Mouse (Mus musculus) liver, adult 2 months (tissue): Measurements from ENCODE around the gene Eci1. TPM values are rescaled to one million over a fixed set of nuclear protein-coding genes. Genes with fewer than 3 reads are reported as not detected.
A peak's percentile ranks its signal among the peaks of the same experiment; 100 is the strongest.

Experiments used
- DNase-seq: peaks from one replicate; pipeline ENCODE4 v3.0.0-alpha.2; 2011; ENCODE audit warnings: low read depth, low spot score; ENCODE audit errors: extremely low read depth
- H3K27ac ChIP-seq: fragments of 200-500 bp; replicated peaks from 2 replicates; pipeline ENCODE4 v1.5.1; 2012; ENCODE audit warnings: low read depth, mild to moderate bottlenecking, control low read depth, inconsistent platforms, low read length; ENCODE audit not compliant: insufficient read depth
- H3K27me3 ChIP-seq: fragments of 200-500 bp; 2 replicates; pipeline ENCODE4 v1.6.1; 2012; ENCODE audit warnings: mild to moderate bottlenecking, moderate library complexity, low read length, inconsistent platforms; ENCODE audit not compliant: control insufficient read depth, insufficient read depth
- H3K36me3 ChIP-seq: fragments of 200-500 bp; 2 replicates; pipeline ENCODE4 v1.6.1; 2012; ENCODE audit warnings: low read length, inconsistent platforms; ENCODE audit not compliant: control insufficient read depth, insufficient read depth
- H3K4me1 ChIP-seq: fragments of 200-500 bp; 2 replicates; pipeline ENCODE4 v1.6.1; 2011; ENCODE audit warnings: low read length; ENCODE audit not compliant: control insufficient read depth, insufficient read depth
- H3K4me3 ChIP-seq: fragments of 200-500 bp; 2 replicates; pipeline ENCODE4 v1.5.1; 2011; ENCODE audit warnings: low read depth, mild to moderate bottlenecking, control low read depth, low read length, moderate library complexity; ENCODE audit not compliant: insufficient read depth
- H3K79me2 ChIP-seq: fragments of 200-500 bp; 2 replicates; pipeline ENCODE4 v1.6.1; 2012; ENCODE audit warnings: inconsistent platforms, mild to moderate bottlenecking, low read length, moderate library complexity; ENCODE audit not compliant: control insufficient read depth, insufficient read depth
- H3K9ac ChIP-seq: fragments of 200-500 bp; 2 replicates; pipeline ENCODE4 v1.6.1; 2012; ENCODE audit warnings: low read depth, mild to moderate bottlenecking, control low read depth, inconsistent platforms, low read length
- CTCF ChIP-seq: fragments of 200-500 bp; IDR thresholded peaks from 2 replicates; pipeline ENCODE4 v1.5.1; 2011; ENCODE audit warnings: low read depth, low read length, control low read depth
- POLR2A ChIP-seq: fragments of 200-500 bp; IDR thresholded peaks from 2 replicates; pipeline ENCODE4 v1.6.1; 2011; ENCODE audit warnings: low read length, control low read depth; ENCODE audit not compliant: insufficient read depth; ENCODE audit errors: extremely low read depth
- WGBS: fragments of 180-500 bp; shearing (Covaris S2); methylation state at CpG from one replicate; pipeline ENCODE4 v1.1.7; 2018; 5-methylcytosine and 5-hydroxymethylcytosine counted together
- polyA plus RNA-seq: library from polyadenylated mRNA; depleted of rRNA; stranded (reverse); fragments of >200 nt; gene quantifications from 2 replicates; pipeline ENCODE4 v1.2.3, GENCODE M21; 2012; rRNA removed
- total RNA-seq: library from RNA; depleted of rRNA; stranded (reverse); fragments of >200 nt; gene quantifications from 2 replicates; pipeline ENCODE4 v1.2.3, GENCODE M21; 2014; rRNA removed

Eci1 gene
- total RNA-seq = 176 and 218 TPM in 2 replicates
- 249 and 286 TPM in 2 replicates for polyA plus RNA-seq

GRCm38 (mm10) chr17:24426471-24427169, at the start of gene Eci1:
Eci1 (plus strand) TSS chr17:24426641.
- WGBS = 1% methylated on average over 48 of the region's 48 CpGs
- Histone ChIP-seq H3K27me3 (no peaks in the 10 kb centered on the region), H3K36me3 (peaks cover 28% of the 10 kb centered on the region), H3K4me1 (peaks cover 6% of the 10 kb centered on the region), H3K27ac (peak within 1 kb of the TSS; percentile 85), H3K79me2 (peaks cover 13% of the 10 kb centered on the region; the same call in 1 of the 2 replicates), H3K9ac (peak within 1 kb of the TSS; percentile 93), H3K4me3 (peak within 1 kb of the TSS; percentile 69)
- DNase-seq = peak; percentile 98
- TF ChIP-seq CTCF (no peak), POLR2A (peak; percentile 94)

DNA sequence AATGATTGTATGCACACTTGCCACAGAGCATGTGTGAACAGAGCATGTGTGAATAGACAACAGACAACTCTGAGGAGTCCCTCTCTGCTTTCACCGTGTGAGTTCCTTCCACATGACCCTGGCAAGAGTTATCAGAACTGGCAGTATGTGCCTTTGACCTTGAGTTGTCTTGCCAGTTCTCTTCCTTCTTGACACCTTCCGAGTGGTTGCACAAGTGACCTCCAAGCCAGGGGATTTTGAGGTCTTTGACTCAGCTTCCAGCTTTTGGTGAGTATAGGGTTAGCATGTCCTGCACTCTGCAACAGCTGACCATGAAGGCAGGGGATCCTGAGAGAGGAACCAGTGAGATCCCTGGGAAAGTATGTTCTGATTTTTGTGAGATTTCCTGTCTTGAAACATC, 47.9 kb upstream of the Eci1 start:
- peaks cover 9% of the 10 kb centered on the region for H3K4me1 ChIP-seq
- 65% methylated on average over 2 of the region's 2 CpGs for WGBS
- TF ChIP-seq POLR2A (no peak), CTCF (no peak)
- H3K27ac ChIP-seq = no peak overlapping the region
- H3K79me2 ChIP-seq = no peaks in the 10 kb centered on the region
- no peaks in the 10 kb centered on the region for H3K27me3 ChIP-seq
- H3K9ac ChIP-seq = no peak overlapping the region
- DNase-seq = no peak
- H3K4me3 ChIP-seq = no peak overlapping the region
- peaks cover 36% of the 10 kb centered on the region for H3K36me3 ChIP-seq

- no peaks in the 10 kb centered on the region for H3K4me1 ChIP-seq
- H3K27ac ChIP-seq = no peak overlapping the region
- H3K9ac ChIP-seq = no peak overlapping the region
- peaks cover 31% of the 10 kb centered on the region for H3K36me3 ChIP-seq
- no peak overlapping the region for H3K4me3 ChIP-seq
- no peaks in the 10 kb centered on the region for H3K27me3 ChIP-seq
- TF ChIP-seq CTCF = no peak
- no peak for TF ChIP-seq POLR2A
- H3K79me2 ChIP-seq = no peaks in the 10 kb centered on the region
- DNase-seq = no peak
- 90% methylated on average over 8 of the region's 8 CpGs for WGBS
These were observed 42.7 kb upstream of the Eci1 start for GRCm38 (mm10) chr17:24383789-24384188.

- Histone ChIP-seq H3K79me2 (no peaks in the 10 kb centered on the region), H3K4me1 (no peaks in the 10 kb centered on the region), H3K9ac (no peak overlapping the region), H3K4me3 (no peak overlapping the region), H3K27me3 (no peaks in the 10 kb centered on the region), H3K36me3 (peaks cover 15% of the 10 kb centered on the region), H3K27ac (no peak overlapping the region)
- DNase-seq = no peak
- no peak for TF ChIP-seq POLR2A
- no peak for TF ChIP-seq CTCF
- 98% methylated on average over 5 of the region's 5 CpGs for WGBS
These were observed 37.7 kb upstream of the Eci1 start for GRCm38 (mm10) chr17:24388711-24389110.

- DNase-seq = peak; percentile 61
- H3K4me1 ChIP-seq = no peaks in the 10 kb centered on the region
- 18% methylated on average over 2 of the region's 2 CpGs for WGBS
- no peak overlapping the region for H3K27ac ChIP-seq
- TF ChIP-seq POLR2A (no peak), CTCF (peak; percentile 92)
- H3K79me2 ChIP-seq = no peaks in the 10 kb centered on the region
- peaks cover 15% of the 10 kb centered on the region for H3K36me3 ChIP-seq
- no peak overlapping the region for H3K4me3 ChIP-seq
- H3K27me3 ChIP-seq = no peaks in the 10 kb centered on the region
- H3K9ac ChIP-seq = no peak overlapping the region
These were observed 36.6 kb upstream of the Eci1 start for GRCm38 (mm10) chr17:24389865-24390264.

- Histone ChIP-seq H3K4me1 (no peaks in the 10 kb centered on the region), H3K9ac (no peak overlapping the region), H3K4me3 (no peak overlapping the region), H3K27ac (no peak overlapping the region), H3K36me3 (peaks cover 9% of the 10 kb centered on the region; the same call in 1 of the 2 replicates), H3K27me3 (no peaks in the 10 kb centered on the region), H3K79me2 (no peaks in the 10 kb centered on the region)
- WGBS = 76% methylated on average over 8 of the region's 8 CpGs
- TF ChIP-seq CTCF = peak; percentile 62
- no peak for TF ChIP-seq POLR2A
- no peak for DNase-seq
These were observed 35.3 kb upstream of the Eci1 start for GRCm38 (mm10) chr17:24391149-24391548.
